Mouse (Mus musculus): ENCODE results near the gene Igf2r.

- TF ChIP-seq POLR2A (IDR thresholded peaks at IDR 0.05; ENCODE audit: control insufficient read depth, extremely low read depth, insufficient read depth, low read length, poor library complexity) = no peak
- no peak for TF ChIP-seq CTCF (IDR thresholded peaks at IDR 0.05; ENCODE audit: borderline replicate concordance, control insufficient read depth, extremely low read depth, insufficient read depth, low read length, poor library complexity)
Observed at GRCm38 (mm10) chr17:12655826-12656225, 113.6 kb downstream of the Igf2r start.
